Mouse (Mus musculus) embryonic facial prominence, embryonic 13.5 days (tissue): ENCODE measurements around the gene Gm28038. TPM values are rescaled to one million over a fixed set of nuclear protein-coding genes. Genes with fewer than 3 reads are reported as not detected.

ENCODE experiments used
- ATAC-seq: fragments of 200-750 bp; cut with Nextera tagmentation; 2 replicates; pipeline ENCODE4 v1.8.0; 2017; ENCODE audit warnings: low read depth; ENCODE audit not compliant: insufficient number of reproducible peaks, insufficient read depth, low FRiP score, low TSS enrichment
- H3K27ac ChIP-seq: fragments of 300-500 bp; sonication (generic); 2 replicates; pipeline ENCODE4 v1.5.1; 2015; ENCODE audit warnings: moderate library complexity, mild to moderate bottlenecking, inconsistent platforms
- H3K27me3 ChIP-seq: fragments of 300-500 bp; sonication (generic); 2 replicates; pipeline ENCODE4 v1.6.1; 2015; ENCODE audit warnings: mild to moderate bottlenecking, inconsistent platforms
- H3K36me3 ChIP-seq: fragments of 300-500 bp; sonication (generic); 2 replicates; pipeline ENCODE4 v1.6.1; 2015; ENCODE audit warnings: mild to moderate bottlenecking, inconsistent platforms
- H3K4me1 ChIP-seq: fragments of 300-500 bp; sonication (generic); 2 replicates; pipeline ENCODE4 v1.6.1; 2015; ENCODE audit warnings: inconsistent platforms
- H3K4me2 ChIP-seq: fragments of 300-500 bp; sonication (generic); 2 replicates; pipeline ENCODE4 v1.6.1; 2015; ENCODE audit warnings: moderate library complexity, mild to moderate bottlenecking, inconsistent platforms
- H3K4me3 ChIP-seq: fragments of 300-500 bp; sonication (generic); 2 replicates; pipeline ENCODE4 v1.5.1; 2015; ENCODE audit warnings: mild to moderate bottlenecking, inconsistent platforms
- H3K9ac ChIP-seq: fragments of 300-500 bp; sonication (generic); 2 replicates; pipeline ENCODE4 v1.6.1; 2015; ENCODE audit warnings: mild to moderate bottlenecking, inconsistent platforms
- H3K9me3 ChIP-seq: fragments of 300-500 bp; sonication (generic); 2 replicates; pipeline ENCODE4 v1.6.1; 2016; ENCODE audit warnings: inconsistent platforms
- WGBS: fragments of 180-500 bp; shearing (Covaris S2); methylation state at CpG from one replicate; pipeline ENCODE4 v1.1.7; 2015; ENCODE audit warnings: mixed read lengths; 5-methylcytosine and 5-hydroxymethylcytosine counted together
- polyA plus RNA-seq: library from polyadenylated mRNA; unstranded; fragments of >200 nt; fragmentation: Nextera tagmentation; extraction: Ambion mirVana; gene quantifications from 2 replicates; pipeline ENCODE4 v1.2.1, GENCODE M21; 2015

Gm28038 gene
- polyA plus RNA-seq, result not detected in 2 replicates

DNA sequence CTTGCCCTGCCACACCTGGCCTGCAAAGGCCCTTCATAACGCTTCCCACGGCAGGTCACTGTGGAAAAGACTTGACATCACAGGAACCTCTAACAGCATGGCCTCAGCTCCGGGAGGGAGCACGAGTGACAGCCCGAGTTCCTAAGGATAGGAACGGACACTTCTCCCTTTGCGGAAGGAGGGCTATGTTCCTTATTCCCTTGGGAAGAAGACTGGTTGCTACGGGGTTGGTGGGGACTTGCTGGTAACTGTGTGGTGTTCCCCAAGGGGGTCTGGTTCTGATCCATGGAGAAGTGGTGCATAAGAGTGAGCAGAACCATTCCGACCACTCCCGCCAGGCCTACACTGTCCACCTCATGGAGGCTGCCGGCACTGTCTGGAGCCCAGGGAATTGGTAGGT, at the start of gene Gm28038:
Gene Gm28038 (plus strand): TSS at position 301 of the 400 bp plus-strand sequence.
- no peaks in the 10 kb centered on the region for H3K9me3 ChIP-seq
- 83% methylated on average over 11 of the region's 11 CpGs for WGBS
- ATAC-seq, result no peak

DNA sequence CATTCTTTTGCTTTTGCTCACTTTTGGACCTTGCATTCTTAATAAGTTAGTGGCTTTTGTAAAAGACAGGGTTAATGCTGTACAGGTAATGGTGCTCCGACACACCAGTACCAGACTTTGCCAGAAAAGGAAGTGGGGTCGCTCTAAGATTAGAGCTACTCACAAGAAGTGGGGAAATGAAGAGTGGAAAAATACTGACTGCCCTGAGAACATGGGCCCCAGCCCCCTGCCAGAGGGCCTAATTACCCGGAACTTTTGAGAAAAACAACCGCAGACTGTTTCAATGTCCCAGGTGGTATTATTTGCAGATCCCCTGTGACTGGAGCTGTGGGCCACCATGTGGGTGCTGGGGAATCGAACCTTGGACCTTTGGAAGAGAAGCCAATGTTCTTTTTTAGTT, 45.2 kb upstream of the Gm28038 start:
- Histone ChIP-seq H3K36me3 (peaks cover 3% of the 10 kb centered on the region), H3K4me3 (no peak overlapping the region), H3K27ac (no peak overlapping the region), H3K9me3 (0 out of 2 replicates have a peak, but pooled peaks cover 1% of the 10 kb centered on the region), H3K9ac (no peak overlapping the region), H3K4me2 (no peak overlapping the region), H3K27me3 (no peaks in the 10 kb centered on the region), H3K4me1 (peaks cover 20% of the 10 kb centered on the region)
- ATAC-seq, result no peak
- 75% methylated on average over 5 of the region's 5 CpGs for WGBS

More for the DNA sequence above, at the start of gene Gm28038:
- no peaks in the 10 kb centered on the region for H3K27me3 ChIP-seq
- H3K36me3 ChIP-seq, result peaks cover 21% of the 10 kb centered on the region; the same call in 1 of the 2 replicates
- H3K9ac ChIP-seq, result no peak within 1 kb of the TSS
- H3K4me1 ChIP-seq, result peaks cover 12% of the 10 kb centered on the region
- H3K4me3 ChIP-seq, result no peak within 1 kb of the TSS
- H3K27ac ChIP-seq, result no peak within 1 kb of the TSS
- no peak within 1 kb of the TSS for H3K4me2 ChIP-seq

DNA sequence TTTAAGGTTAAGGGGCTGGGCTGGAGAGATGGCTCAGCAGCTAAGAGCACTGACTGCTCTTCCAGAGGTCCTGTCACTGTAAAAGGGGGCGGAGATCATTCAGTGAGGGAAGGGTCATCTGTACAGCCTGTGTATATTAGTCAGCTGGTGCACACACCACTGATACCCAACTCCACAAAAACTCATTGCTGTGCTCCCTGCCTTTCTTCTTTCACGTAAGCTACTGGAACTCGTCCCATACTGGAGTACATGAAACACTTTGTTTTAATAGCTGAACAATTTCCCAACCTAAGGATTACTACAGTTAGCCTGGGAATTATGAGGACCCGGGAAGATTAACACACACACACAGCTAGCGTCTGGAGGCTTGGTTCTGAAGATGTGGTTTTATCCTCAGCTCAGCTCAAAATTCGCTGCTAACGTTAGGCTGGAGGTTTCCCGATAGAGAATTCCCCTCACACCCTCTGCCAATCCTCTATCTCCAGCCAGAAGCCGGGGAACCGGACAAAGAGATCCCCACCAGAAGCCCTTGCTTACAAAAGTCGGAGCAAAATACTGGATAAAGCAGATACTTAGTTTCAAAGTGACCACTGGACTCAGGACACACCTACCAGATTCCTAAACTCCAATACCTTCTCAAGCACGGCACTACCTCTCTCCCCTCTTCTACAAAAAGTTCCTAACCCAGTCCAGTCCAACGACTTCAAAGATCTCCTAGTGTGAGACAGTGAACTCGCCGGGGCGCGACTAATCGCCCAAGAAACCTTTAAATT, 44.2 kb upstream of the Gm28038 start:
- H3K36me3 ChIP-seq, result peaks cover 12% of the 10 kb centered on the region
- peaks cover 20% of the 10 kb centered on the region for H3K4me1 ChIP-seq
- H3K4me2 ChIP-seq, result peak overlapping the region; percentile 88
- 3% methylated on average over 18 of the region's 18 CpGs for WGBS
- H3K9ac ChIP-seq, result peak overlapping the region; percentile 77
- ATAC-seq, result no peak
- peak overlapping the region; percentile 71 for H3K4me3 ChIP-seq
- H3K27ac ChIP-seq, result peak overlapping the region; percentile 85
- H3K27me3 ChIP-seq, result no peaks in the 10 kb centered on the region
- no peaks in the 10 kb centered on the region for H3K9me3 ChIP-seq

DNA sequence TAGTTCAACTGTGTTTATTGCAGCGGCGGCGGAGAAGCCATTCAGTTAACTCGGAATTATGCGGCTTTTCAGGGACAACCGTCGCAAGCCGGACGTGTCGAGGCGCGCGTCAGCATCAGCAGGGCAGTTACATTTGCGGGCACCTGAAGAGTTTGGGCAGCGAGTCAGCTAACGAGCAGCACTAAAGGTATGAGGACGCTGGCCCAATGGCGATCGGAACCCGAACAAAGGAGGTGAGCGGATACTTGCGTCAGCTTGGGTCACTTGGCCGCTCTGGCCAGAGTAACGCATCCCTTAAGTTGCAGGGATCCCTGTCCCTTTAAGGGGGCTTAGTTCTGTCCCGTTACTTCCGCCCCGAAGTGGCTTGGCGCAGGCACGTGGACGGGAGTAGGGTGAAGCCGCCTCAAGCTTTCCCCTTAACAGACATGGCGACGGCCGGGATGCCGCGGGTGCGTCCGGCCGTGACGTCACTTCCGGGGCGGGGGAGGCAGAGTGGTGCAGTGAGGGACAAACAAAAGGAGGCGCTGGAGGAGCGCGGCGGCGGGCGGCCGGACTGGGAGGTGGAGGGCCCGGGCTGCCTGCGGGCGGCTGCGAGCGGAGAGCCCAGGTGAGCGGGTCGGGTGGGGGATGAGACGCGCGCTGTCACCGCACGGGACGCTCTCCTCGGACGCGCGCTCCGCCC, 43.5 kb upstream of the Gm28038 start, which contains the start of gene Lrrc8a:
Gene Lrrc8a (plus strand): TSS at position 517 of the 682 bp plus-strand sequence.
- Histone ChIP-seq H3K9ac (peak within 1 kb of the TSS; percentile 77), H3K4me2 (peak within 1 kb of the TSS; percentile 88), H3K4me1 (peaks cover 20% of the 10 kb centered on the region), H3K4me3 (peak within 1 kb of the TSS; percentile 71), H3K27ac (peak within 1 kb of the TSS; percentile 85), H3K36me3 (peaks cover 20% of the 10 kb centered on the region), H3K27me3 (no peaks in the 10 kb centered on the region), H3K9me3 (no peaks in the 10 kb centered on the region)
- ATAC-seq, result peak; percentile 94
- WGBS, result under 1% methylated on average over 60 of the region's 67 CpGs

DNA sequence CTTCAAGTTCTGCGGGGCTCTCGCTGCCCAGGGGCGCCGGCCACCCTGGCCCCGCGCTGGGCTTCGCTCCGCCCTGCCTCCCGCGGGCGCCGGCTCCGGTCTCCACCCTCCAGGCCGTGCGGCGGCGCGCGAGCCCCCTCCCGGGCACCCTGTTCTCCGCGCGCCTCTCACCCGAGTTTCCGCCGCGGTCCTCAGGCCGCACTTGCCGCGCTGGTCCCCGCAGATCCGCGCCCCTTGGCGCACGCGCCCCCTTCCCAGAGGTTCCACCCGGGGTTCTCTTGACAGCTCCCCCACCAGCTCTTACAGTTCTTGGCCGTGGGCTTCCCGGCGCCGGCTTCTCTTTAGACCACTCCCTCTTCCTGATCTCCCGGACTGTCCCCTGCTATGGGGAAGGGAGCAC, 43.0 kb upstream of the Gm28038 start:
- H3K36me3 ChIP-seq, result peaks cover 25% of the 10 kb centered on the region
- peak overlapping the region; percentile 77 for H3K9ac ChIP-seq
- no peaks in the 10 kb centered on the region for H3K9me3 ChIP-seq
- H3K27ac ChIP-seq, result peak overlapping the region; percentile 85
- H3K4me3 ChIP-seq, result peak overlapping the region; percentile 71
- peaks cover 20% of the 10 kb centered on the region for H3K4me1 ChIP-seq
- peak; percentile 85 for ATAC-seq
- H3K4me2 ChIP-seq, result peak overlapping the region; percentile 88
- under 1% methylated on average over 38 of the region's 42 CpGs for WGBS
- H3K27me3 ChIP-seq, result no peaks in the 10 kb centered on the region

DNA sequence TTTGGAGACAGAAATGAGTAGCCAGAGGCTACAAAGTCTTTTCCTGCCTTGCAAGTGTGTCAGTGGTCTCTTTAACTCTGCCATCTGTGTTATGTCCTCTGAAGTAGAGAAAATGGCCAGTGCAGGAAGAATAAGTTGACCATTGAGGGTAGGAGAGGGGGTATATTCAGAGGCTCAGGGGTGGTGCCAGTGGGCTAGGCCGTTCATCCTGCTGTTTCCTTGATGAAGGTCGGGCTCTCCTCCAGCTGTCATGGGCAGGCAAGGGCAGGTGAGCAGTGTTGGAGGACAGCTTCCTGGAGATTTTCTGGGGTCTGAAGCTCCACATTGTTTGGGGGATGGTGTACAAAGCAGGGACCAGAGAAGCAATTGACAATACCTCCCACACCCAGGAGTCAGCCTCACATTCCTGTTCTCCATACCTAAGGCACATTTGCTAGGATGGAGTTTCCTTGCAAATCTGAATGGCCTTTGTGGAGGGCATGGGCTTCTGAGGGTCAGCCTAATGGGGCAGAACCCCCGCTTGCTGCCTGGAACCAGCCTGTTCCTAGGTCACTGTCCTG, 41.9 kb upstream of the Gm28038 start:
- H3K27me3 ChIP-seq, result no peaks in the 10 kb centered on the region
- H3K36me3 ChIP-seq, result peaks cover 36% of the 10 kb centered on the region
- no peak overlapping the region; the same call in 1 of the 2 replicates for H3K27ac ChIP-seq
- peaks cover 23% of the 10 kb centered on the region for H3K4me1 ChIP-seq
- WGBS, result 71% methylated on average over 3 of the region's 3 CpGs
- no peak for ATAC-seq
- H3K9me3 ChIP-seq, result no peaks in the 10 kb centered on the region
- H3K4me2 ChIP-seq, result peak overlapping the region; percentile 88
- H3K4me3 ChIP-seq, result peak overlapping the region; percentile 71
- peak overlapping the region; percentile 77 for H3K9ac ChIP-seq

DNA sequence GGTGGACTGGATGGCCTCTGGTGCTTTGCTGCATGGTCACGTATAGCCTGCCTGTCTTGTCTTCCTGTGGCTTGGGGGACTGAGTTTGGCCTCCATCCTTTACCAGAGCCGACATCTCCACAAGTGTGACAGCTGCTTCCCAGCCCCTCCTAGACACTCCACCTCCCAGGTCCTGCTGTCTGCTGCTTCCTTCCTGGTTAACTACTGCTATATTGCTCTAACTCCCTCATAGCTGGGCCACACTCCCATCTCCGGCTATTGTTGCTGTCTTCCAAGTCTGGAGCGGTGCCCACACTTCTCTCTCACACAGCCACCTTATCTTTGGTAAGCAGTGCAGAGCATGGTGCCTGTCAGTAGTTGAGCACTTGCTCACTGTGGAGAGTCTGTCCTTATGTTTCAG, 41.1 kb upstream of the Gm28038 start:
- Histone ChIP-seq H3K36me3 (peaks cover 42% of the 10 kb centered on the region), H3K27me3 (no peaks in the 10 kb centered on the region), H3K4me3 (no peak overlapping the region), H3K27ac (no peak overlapping the region), H3K4me2 (no peak overlapping the region; the same call in 1 of the 2 replicates), H3K4me1 (peaks cover 23% of the 10 kb centered on the region), H3K9me3 (no peaks in the 10 kb centered on the region), H3K9ac (peak overlapping the region; percentile 77; the same call in 1 of the 2 replicates)
- ATAC-seq, result no peak
- 78% methylated on average over 4 of the region's 4 CpGs for WGBS

DNA sequence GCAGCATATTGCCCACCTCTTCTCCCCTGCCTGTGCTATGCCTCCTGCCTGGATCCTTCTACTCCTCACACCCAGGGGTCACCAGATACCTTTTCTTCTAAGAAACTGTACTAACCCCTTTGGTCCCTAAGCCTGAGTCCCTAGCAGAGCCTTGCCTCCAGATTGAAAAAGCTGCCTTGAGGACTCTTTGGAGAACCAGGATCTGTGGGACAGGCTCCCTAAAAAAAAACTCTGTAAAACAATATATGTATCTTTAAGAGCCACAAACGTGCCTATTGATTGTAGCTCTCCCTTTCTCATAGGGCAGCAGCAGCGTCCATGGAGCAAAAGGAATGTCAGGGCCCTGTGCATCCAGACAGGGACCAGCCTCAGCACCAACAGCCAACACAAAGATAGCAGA, 40.6 kb upstream of the Gm28038 start, which contains the start of gene Gm28035:
Gene Gm28035 (plus strand): TSS at position 301 of the 400 bp plus-strand sequence.
- Histone ChIP-seq H3K9ac (peak within 1 kb of the TSS; percentile 77), H3K27ac (no peak within 1 kb of the TSS), H3K4me1 (peaks cover 23% of the 10 kb centered on the region), H3K4me3 (peak within 1 kb of the TSS; percentile 71; the same call in 1 of the 2 replicates), H3K4me2 (peak within 1 kb of the TSS; percentile 88), H3K36me3 (peaks cover 46% of the 10 kb centered on the region), H3K27me3 (no peaks in the 10 kb centered on the region), H3K9me3 (no peaks in the 10 kb centered on the region)
- no peak for ATAC-seq
- WGBS, result 87% methylated on average over 2 of the region's 2 CpGs

DNA sequence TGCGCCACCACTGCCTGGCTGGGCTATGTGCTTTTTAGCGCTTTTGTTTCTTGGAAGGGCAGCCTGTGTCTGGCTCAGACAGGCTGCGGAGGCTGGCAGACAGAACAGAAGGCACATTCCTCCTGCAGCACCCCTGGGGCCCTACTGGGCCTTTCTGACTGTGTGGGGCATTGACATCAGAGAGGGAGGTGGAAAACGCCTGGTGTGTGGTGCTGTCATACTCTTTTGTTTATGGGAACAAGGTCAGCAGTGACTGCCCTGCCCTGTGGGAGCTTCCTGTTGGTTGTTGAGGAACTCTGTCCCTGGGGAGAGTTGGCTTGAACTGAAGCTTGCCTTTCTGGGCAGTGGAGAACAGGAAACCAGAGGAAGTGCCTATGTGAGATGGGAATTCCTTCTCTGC, 38.3 kb upstream of the Gm28038 start:
- Histone ChIP-seq H3K4me3 (no peak overlapping the region), H3K36me3 (peaks cover 58% of the 10 kb centered on the region), H3K4me1 (peaks cover 23% of the 10 kb centered on the region), H3K27ac (no peak overlapping the region), H3K4me2 (no peak overlapping the region), H3K9ac (no peak overlapping the region), H3K9me3 (no peaks in the 10 kb centered on the region), H3K27me3 (no peaks in the 10 kb centered on the region)
- ATAC-seq, result no peak
- WGBS, result 44% methylated on average over 4 of the region's 4 CpGs

DNA sequence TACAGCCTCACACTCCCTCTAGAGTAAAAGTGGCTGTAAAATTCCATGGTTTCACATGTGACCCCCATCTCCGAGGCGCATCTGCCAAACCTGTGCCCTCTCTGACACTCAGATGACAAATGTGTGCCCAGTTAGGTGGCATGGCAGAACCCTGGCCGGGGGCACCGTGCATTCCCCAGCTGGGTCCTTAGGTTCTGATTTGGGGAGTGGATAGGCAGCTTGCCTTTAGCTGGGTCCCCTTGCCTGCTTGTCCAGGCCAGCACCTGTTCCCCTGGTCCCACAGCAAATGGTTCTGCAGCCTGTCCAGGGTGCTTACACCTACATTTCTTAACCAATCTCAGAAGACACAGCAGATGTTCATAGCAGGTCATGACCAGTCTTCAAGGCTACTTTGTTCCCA, 37.5 kb upstream of the Gm28038 start:
- no peak for ATAC-seq
- Histone ChIP-seq H3K9ac (no peak overlapping the region), H3K36me3 (peaks cover 63% of the 10 kb centered on the region), H3K4me2 (no peak overlapping the region), H3K27ac (no peak overlapping the region), H3K9me3 (no peaks in the 10 kb centered on the region), H3K4me3 (no peak overlapping the region), H3K27me3 (no peaks in the 10 kb centered on the region), H3K4me1 (peaks cover 20% of the 10 kb centered on the region)
- WGBS, result 96% methylated on average over 4 of the region's 4 CpGs

DNA sequence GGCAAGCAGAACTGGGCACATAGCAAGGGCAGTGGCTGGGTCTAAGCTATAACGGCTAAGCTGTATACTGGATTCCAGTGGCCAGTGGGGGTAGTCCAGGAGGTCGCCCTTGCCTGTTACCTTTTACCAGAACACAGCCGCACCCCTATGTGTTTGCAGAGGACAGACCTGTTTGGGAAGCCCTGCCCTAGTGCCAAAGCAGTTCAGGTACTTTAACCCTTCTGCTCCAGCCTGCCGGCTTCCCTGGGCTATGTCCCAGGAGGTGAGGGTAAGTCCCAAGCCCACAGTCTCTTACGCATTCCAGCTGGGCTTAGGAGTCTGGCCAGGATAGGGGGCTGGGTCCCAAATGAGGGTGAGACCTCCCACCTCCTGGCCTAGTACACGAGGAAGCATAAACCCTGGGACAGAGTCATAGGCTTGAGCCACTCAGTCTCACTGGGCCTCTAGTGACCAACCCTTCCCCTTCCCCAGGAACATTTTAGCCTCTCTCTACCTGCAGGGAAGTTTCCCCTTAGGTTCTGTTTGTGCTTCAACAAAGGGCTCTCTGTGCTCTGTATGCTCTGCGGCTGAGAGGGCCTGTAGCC, 36.2 kb upstream of the Gm28038 start:
- Histone ChIP-seq H3K27ac (0 out of 2 replicates have a peak overlapping the region, but pooled peaks have one; percentile 7), H3K4me1 (peaks cover 7% of the 10 kb centered on the region), H3K36me3 (peaks cover 75% of the 10 kb centered on the region), H3K9ac (no peak overlapping the region), H3K9me3 (no peaks in the 10 kb centered on the region), H3K4me3 (no peak overlapping the region), H3K27me3 (no peaks in the 10 kb centered on the region), H3K4me2 (no peak overlapping the region)
- 54% methylated on average over 7 of the region's 7 CpGs for WGBS
- ATAC-seq, result no peak
